In the genomic region with DNA sequence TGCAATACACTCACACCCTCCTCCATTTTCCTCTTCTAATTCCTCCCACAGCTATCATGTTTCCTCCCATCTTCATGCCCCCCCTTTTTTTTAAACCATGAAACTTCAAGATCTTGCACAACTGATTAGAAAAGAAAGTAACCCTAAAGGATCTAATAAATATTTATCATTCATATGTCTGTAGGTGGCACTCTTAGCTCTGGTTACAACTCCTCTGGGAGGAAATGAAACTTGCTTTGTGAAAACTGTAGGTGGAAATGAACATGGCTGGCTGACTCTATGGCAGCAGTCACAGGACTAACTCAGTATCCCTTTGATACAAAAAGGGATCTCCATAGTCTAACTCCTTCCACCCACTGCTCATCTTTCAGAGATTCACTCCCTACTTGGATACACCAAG, we compare ENCODE assay signal across 18 mouse cellular contexts.
DNase-seq lines count a peak whose midpoint lies in the region; ATAC-seq and TF ChIP-seq lines count a peak whose summit lies in the region.
"Had no signal": no experiment of that assay in that cellular context is flagged by ENCODE, and none has a peak within 500 bp of the region (broad histone marks: within the 10 kb centered on the region; RNA-seq: fewer than 3 reads in every experiment).

No protein-coding gene starts in this region.

- no peak overlapping the region for H3K9ac ChIP-seq in forebrain, embryonic 14.5 days (ENCODE audit: low read length)
- H3K9ac ChIP-seq in forebrain, embryonic 16.5 days (replicated peaks; ENCODE audit: low read depth, low read length), result no peak overlapping the region
- H3K9ac ChIP-seq: forebrain, embryonic 12.5 days; heart, embryonic 13.5 days; limb, embryonic 12.5 days; liver, embryonic 13.5 days; neural tube, embryonic 13.5 days had no signal

- H3K4me2 ChIP-seq in forebrain, embryonic 14.5 days (ENCODE audit: low read length), result no peak overlapping the region
- H3K4me2 ChIP-seq in forebrain, embryonic 16.5 days (ENCODE audit: low read length), result no peak overlapping the region
- H3K4me2 ChIP-seq: forebrain, embryonic 12.5 days; heart, embryonic 13.5 days; limb, embryonic 12.5 days; liver, embryonic 13.5 days; neural tube, embryonic 13.5 days had no signal

- no peaks in the 10 kb centered on the region for H3K36me3 ChIP-seq in forebrain, embryonic 14.5 days (ENCODE audit: control insufficient read depth, insufficient read depth, low read length)
- H3K36me3 ChIP-seq in forebrain, embryonic 16.5 days (ENCODE audit: control insufficient read depth, insufficient read depth), result no peaks in the 10 kb centered on the region
- H3K36me3 ChIP-seq: forebrain, embryonic 12.5 days; heart, embryonic 13.5 days; limb, embryonic 12.5 days; liver, embryonic 13.5 days; neural tube, embryonic 13.5 days had no signal

- H3K27ac ChIP-seq in forebrain, embryonic 14.5 days (ENCODE audit: low read depth, low read length), result no peak overlapping the region
- no peak overlapping the region for H3K27ac ChIP-seq in forebrain, embryonic 16.5 days (ENCODE audit: low read length)
- no peak overlapping the region for H3K27ac ChIP-seq in left cerebral cortex, adult 2 months
- H3K27ac ChIP-seq: forebrain, embryonic 12.5 days; heart, embryonic 13.5 days; limb, embryonic 12.5 days; liver, embryonic 13.5 days; neural tube, embryonic 13.5 days had no signal

- no peaks in the 10 kb centered on the region for H3K9me3 ChIP-seq in forebrain, embryonic 14.5 days (replicated peaks; ENCODE audit: control insufficient read depth, low read length)
- H3K9me3 ChIP-seq in forebrain, embryonic 16.5 days (ENCODE audit: control insufficient read depth, low read length), result no peaks in the 10 kb centered on the region
- H3K9me3 ChIP-seq: forebrain, embryonic 12.5 days; heart, embryonic 13.5 days; limb, embryonic 12.5 days; liver, embryonic 13.5 days; neural tube, embryonic 13.5 days had no signal

- no peak overlapping the region for H3K4me3 ChIP-seq in forebrain, embryonic 14.5 days (ENCODE audit: low read depth, low read length)
- H3K4me3 ChIP-seq in forebrain, embryonic 16.5 days (replicated peaks; ENCODE audit: low read length), result no peak overlapping the region
- H3K4me3 ChIP-seq in left cerebral cortex, adult 2 months, result no peak overlapping the region
- H3K4me3 ChIP-seq: forebrain, embryonic 12.5 days; heart, embryonic 13.5 days; limb, embryonic 12.5 days; liver, embryonic 13.5 days; neural tube, embryonic 13.5 days had no signal

- intact Hi-C loops in left cerebral cortex, adult 2 months (cut with DNase I), result no loop called here
- intact Hi-C loops in left cerebral cortex, postnatal 10 days (cut with DNase I), result no loop called here
- intact Hi-C loops in left cerebral cortex, postnatal 36 days (cut with DNase I), result no loop called here

- peak; percentile 36 for DNase-seq in forebrain, embryonic 14.5 days (ENCODE audit: low spot score)
- DNase-seq in left cerebral cortex, adult 2 months (ENCODE audit: extremely low spot score in 1 of 2, low spot score in 2 of 2), result no peak
- DNase-seq in left cerebral cortex, postnatal 10 days (ENCODE audit: extremely low spot score in 1 of 2, low spot score in 2 of 2), result no peak
- peak; percentile 26 for DNase-seq in brain, adult 2 months (ENCODE audit: low read depth, low spot score)
- peak; percentile 6 for DNase-seq in retina, postnatal 1 day
- no peak for DNase-seq in left cerebral cortex, postnatal 36 days (ENCODE audit: low spot score in 2 of 2)
- DNase-seq: adrenal gland, postnatal 25 days; cerebellum, postnatal 36 days; heart, postnatal 36 days; kidney, adult 8-10 months; liver, embryonic 13.5 days; lung, postnatal 10 days had no signal

- TF ChIP-seq CTCF in left cerebral cortex, adult 2 months (IDR thresholded peaks at IDR 0.05), result peak; percentile 16

- H3K27me3 ChIP-seq in forebrain, embryonic 14.5 days (replicated peaks; ENCODE audit: control insufficient read depth, insufficient read depth, low read length), result no peaks in the 10 kb centered on the region
- H3K27me3 ChIP-seq in forebrain, embryonic 16.5 days (replicated peaks; ENCODE audit: control insufficient read depth, insufficient read depth, low read length), result no peaks in the 10 kb centered on the region
- H3K27me3 ChIP-seq: forebrain, embryonic 12.5 days; heart, embryonic 13.5 days; limb, embryonic 12.5 days; liver, embryonic 13.5 days; neural tube, embryonic 13.5 days had no signal

- no peak for ATAC-seq in forebrain, embryonic 14.5 days
- no peak for ATAC-seq in forebrain, embryonic 16.5 days
- ATAC-seq: hindbrain, embryonic 16.5 days had no signal

- H3K4me1 ChIP-seq in forebrain, embryonic 14.5 days (ENCODE audit: control insufficient read depth, insufficient read depth, low read length), result no peaks in the 10 kb centered on the region
- no peaks in the 10 kb centered on the region for H3K4me1 ChIP-seq in forebrain, embryonic 16.5 days (replicated peaks; ENCODE audit: control insufficient read depth, insufficient read depth, low read length)
- H3K4me1 ChIP-seq: forebrain, embryonic 12.5 days; heart, embryonic 13.5 days; limb, embryonic 12.5 days; liver, embryonic 13.5 days; neural tube, embryonic 13.5 days had no signal

Comparison
In these comparisons a context has a peak if more than half of its experiments do, and no peak if none do; other contexts are left out.
1. DNase-seq: peak in forebrain, embryonic 14.5 days (single experiment), brain, adult 2 months (single experiment) and retina, postnatal 1 day (single experiment); none in left cerebral cortex, adult 2 months (0 of 2), left cerebral cortex, postnatal 10 days (0 of 2) and left cerebral cortex, postnatal 36 days (0 of 2).